Mouse (Mus musculus) layer of hippocampus, postnatal 14 days (tissue): ENCODE results near the gene Ntan1. TPM values are rescaled to one million over a fixed set of nuclear protein-coding genes. Genes with fewer than 3 reads are reported as not detected.
A peak's percentile ranks its signal among the peaks of the same experiment; 100 is the strongest.

ENCODE experiments used
- DNase-seq, 2 experiments: peaks; one replicate each; pipeline ENCODE4 v3.0.0; 2021 to 2022; ENCODE audit warnings: low spot score in 2 of 2, mixed read lengths in 1 of 2
- microRNA-seq, 2 experiments: library from miRNA; unstranded; fragments of <30 nt; microRNA quantifications; one replicate each; pipeline ENCODE4 v1.2.0; 2021
- total RNA-seq, 2 experiments: library from RNA; stranded (reverse); gene quantifications; 2 replicates each; pipeline ENCODE4 v1.2.3; 2021

Ntan1 gene
- total RNA-seq, 2 experiments from 2014 or later = 81.7 to 85.0 TPM

- DNase-seq = no peak
These were observed 7.9 kb downstream of the Ntan1 start for GRCm38 (mm10) chr16:13826511-13826910.

- DNase-seq = no peak
These were observed 11.8 kb downstream of the Ntan1 start for GRCm38 (mm10) chr16:13830444-13830843.

GRCm38 (mm10) chr16:13831606-13832005 lies 13.0 kb downstream of the Ntan1 start:
- no peak for DNase-seq

GRCm38 (mm10) chr16:13834382-13834781 lies 15.7 kb downstream of the Ntan1 start:
- DNase-seq = no peak

- DNase-seq = no peak
These were observed 21.4 kb downstream of the Ntan1 start for GRCm38 (mm10) chr16:13840056-13840455.

GRCm38 (mm10) chr16:13840956-13841355 lies 22.3 kb downstream of the Ntan1 start:
- no peak for DNase-seq

GRCm38 (mm10) chr16:13845031-13845430 lies 26.4 kb downstream of the Ntan1 start:
- DNase-seq = no peak

- no peak for DNase-seq
These were observed 28.0 kb downstream of the Ntan1 start for GRCm38 (mm10) chr16:13846675-13847074.

- no peak for DNase-seq
These were observed 29.7 kb downstream of the Ntan1 start for GRCm38 (mm10) chr16:13848310-13848709.

- no peak for DNase-seq
These were observed 32.8 kb downstream of the Ntan1 start for GRCm38 (mm10) chr16:13851446-13851845.

- DNase-seq = no peak
These were observed 35.2 kb downstream of the Ntan1 start for GRCm38 (mm10) chr16:13853886-13854285.

GRCm38 (mm10) chr16:13866076-13866475 lies 47.4 kb downstream of the Ntan1 start:
- no peak for DNase-seq

- DNase-seq = no peak
These were observed 48.0 kb downstream of the Ntan1 start for GRCm38 (mm10) chr16:13866616-13867015.

GRCm38 (mm10) chr16:13867406-13867805 lies 48.8 kb downstream of the Ntan1 start:
- DNase-seq = peak in 1 of 2 experiments; percentile 16

- DNase-seq = peak in 1 of 2 experiments; percentile 9
These were observed 49.4 kb downstream of the Ntan1 start for GRCm38 (mm10) chr16:13867910-13868514.

GRCm38 (mm10) chr16:13875483-13875882 lies 56.8 kb downstream of the Ntan1 start:
- no peak for DNase-seq

GRCm38 (mm10) chr16:13883094-13883774 lies 64.6 kb downstream of the Ntan1 start:
- no peak for DNase-seq

Small RNA genes within 50 kb of the gene (microRNA-seq; reads per million reads assigned to microRNA genes)
- gene Gm27734 = 0 reads per million in 2 experiments

Other genes starting within 250 kb of the Ntan1 start
- gene Parn, start 150.7 kb upstream of the Ntan1 start, total RNA-seq = 10 to 100 TPM; 27.7 to 30.8 TPM
- gene Bfar, start 147.0 kb upstream of the Ntan1 start, total RNA-seq = 10 to 100 TPM; 44.9 to 46.0 TPM
- 1 to 10 TPM; 3.1 to 4.2 TPM for gene 3110001I22Rik, start 146.9 kb upstream of the Ntan1 start, total RNA-seq
- not detected for gene Pla2g10, start 87.9 kb upstream of the Ntan1 start, total RNA-seq
- 10 to 100 TPM; 43.5 to 47.5 TPM for gene Rrn3, start 38.1 kb upstream of the Ntan1 start, total RNA-seq
- gene Pdxdc1, start 84.3 kb downstream of the Ntan1 start, total RNA-seq = 10 to 100 TPM; 70.4 to 78.1 TPM
- 10 to 100 TPM; 75.7 to 78.4 TPM for gene Mpv17l, start 84.3 kb downstream of the Ntan1 start, total RNA-seq
- gene 2900011O08Rik, start 167.8 kb downstream of the Ntan1 start, total RNA-seq = 100 to 1,000 TPM; 252 to 262 TPM
- gene Ifitm7, start 168.0 kb downstream of the Ntan1 start, total RNA-seq = 1 to 10 TPM; 2.2 to 2.5 TPM